Mouse (Mus musculus) ES-Bruce4 (cell line): Measurements from ENCODE around the gene Dpy19l3. TPM values are rescaled to one million over a fixed set of nuclear protein-coding genes. Genes with fewer than 3 reads are reported as not detected.

Experiments used
- H3K27ac ChIP-seq: 2 replicates; pipeline ENCODE4 v1.5.1; 2012; ENCODE audit warnings: low read length, inconsistent platforms; ENCODE audit not compliant: insufficient read depth
- H3K27me3 ChIP-seq: 2 replicates; pipeline ENCODE4 v1.6.1; 2012; ENCODE audit warnings: mild to moderate bottlenecking, low read length, inconsistent platforms; ENCODE audit not compliant: control insufficient read depth, poor library complexity, insufficient read depth, severe bottlenecking
- H3K36me3 ChIP-seq: 2 replicates; pipeline ENCODE4 v1.6.1; 2012; ENCODE audit warnings: inconsistent platforms, mild to moderate bottlenecking, low read length, moderate library complexity; ENCODE audit not compliant: control insufficient read depth, poor library complexity, insufficient read depth, severe bottlenecking
- H3K4me1 ChIP-seq: one replicate; pipeline ENCODE4 v1.8.1; 2011; ENCODE audit warnings: low read length; ENCODE audit not compliant: control insufficient read depth, insufficient read depth
- H3K4me3 ChIP-seq: 2 replicates; pipeline ENCODE4 v1.5.1; 2011; ENCODE audit warnings: low read depth, mild to moderate bottlenecking, low read length
- H3K9ac ChIP-seq: 2 replicates; pipeline ENCODE4 v1.6.1; 2012; ENCODE audit warnings: low read depth, mild to moderate bottlenecking, inconsistent platforms; ENCODE audit not compliant: poor library complexity, severe bottlenecking
- H3K9me3 ChIP-seq: replicated peaks from 2 replicates; pipeline ENCODE4 v1.6.1; 2012; ENCODE audit warnings: mild to moderate bottlenecking, low read length, inconsistent platforms; ENCODE audit not compliant: control insufficient read depth, poor library complexity, insufficient read depth, severe bottlenecking
- CTCF ChIP-seq: IDR thresholded peaks from one replicate; pipeline ENCODE4 v1.8.1; 2011; ENCODE audit warnings: low read depth, low read length
- EP300 ChIP-seq: IDR thresholded peaks from 2 replicates; pipeline ENCODE4 v1.6.1; 2011; ENCODE audit warnings: low read depth, low read length; ENCODE audit not compliant: insufficient read depth
- POLR2A ChIP-seq: IDR thresholded peaks from one replicate; pipeline ENCODE4 v1.8.1; 2011; ENCODE audit warnings: low read length; ENCODE audit not compliant: insufficient read depth
- polyA plus RNA-seq: library from polyadenylated mRNA; stranded (reverse); fragments of >200 nt; gene quantifications from 2 replicates; pipeline ENCODE4 v1.2.4, GENCODE M21; 2011; ENCODE audit warnings: low read depth; ENCODE audit not compliant: missing spikeins, insufficient read depth, insufficient read length

Gene Dpy19l3
- polyA plus RNA-seq, 1 experiment: 31.9 TPM

DNA sequence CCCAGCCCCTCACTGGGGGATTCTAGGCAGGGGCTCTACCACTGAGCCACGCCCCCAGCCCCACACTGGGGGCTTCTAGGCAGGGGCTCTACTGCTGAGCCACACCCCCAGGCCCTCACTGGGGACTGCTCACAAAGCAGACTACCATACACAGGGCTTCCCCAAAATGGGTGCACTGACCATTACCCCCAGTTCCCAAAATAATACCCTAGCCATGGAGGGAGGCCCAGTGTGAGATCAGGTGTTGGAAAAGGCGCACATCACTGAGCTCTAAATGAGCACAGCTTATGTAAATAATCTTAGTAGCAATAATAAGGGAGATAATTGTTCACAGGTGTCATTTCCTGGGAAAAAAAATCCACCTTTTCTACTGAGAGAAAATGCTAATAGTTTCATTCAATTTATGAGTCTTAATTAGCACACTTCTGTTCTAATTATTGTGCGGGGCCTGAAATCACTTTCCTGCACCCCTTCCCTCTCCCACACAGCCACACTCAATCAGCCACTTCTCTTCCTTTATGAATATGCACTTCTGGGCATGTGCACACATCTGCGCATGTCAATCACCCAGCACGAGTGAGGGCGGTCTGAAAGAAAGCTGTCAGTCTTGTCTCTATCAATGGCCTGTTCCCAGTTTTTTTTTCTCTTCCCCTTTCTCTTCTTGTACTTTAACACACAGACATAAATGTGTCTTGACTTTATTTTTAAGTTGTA, 70.7 kb downstream of the Dpy19l3 start:
- Histone ChIP-seq H3K9me3 (no peaks in the 10 kb centered on the region), H3K4me1 (no peaks in the 10 kb centered on the region), H3K27me3 (no peaks in the 10 kb centered on the region), H3K36me3 (no peaks in the 10 kb centered on the region), H3K9ac (no peak overlapping the region), H3K27ac (no peak overlapping the region), H3K4me3 (no peak overlapping the region)
- TF ChIP-seq CTCF (no peak), EP300 (no peak), POLR2A (no peak)

DNA sequence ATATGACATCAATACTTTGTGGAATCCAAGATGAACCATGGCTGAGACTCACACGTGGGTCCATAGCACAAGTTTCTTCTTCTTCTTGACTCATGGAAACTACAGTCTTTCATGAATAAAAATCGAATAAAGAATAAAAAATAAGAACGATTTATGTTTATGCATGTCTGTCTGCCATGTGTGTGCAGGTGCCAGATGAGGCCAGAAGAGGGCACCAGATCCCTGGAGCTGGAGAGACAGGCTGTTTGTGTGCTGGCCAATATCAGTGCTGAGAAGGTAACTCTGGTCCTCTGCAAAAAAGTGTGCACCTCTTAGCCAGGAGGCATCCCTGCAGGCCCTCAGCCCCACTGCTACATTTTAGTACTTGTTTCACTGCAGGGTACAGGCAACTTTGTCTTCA, 72.7 kb downstream of the Dpy19l3 start:
- TF ChIP-seq EP300 (no peak), CTCF (peak; percentile 89), POLR2A (no peak)
- Histone ChIP-seq H3K9ac (no peak overlapping the region), H3K27me3 (no peaks in the 10 kb centered on the region), H3K27ac (no peak overlapping the region), H3K9me3 (peaks cover 2% of the 10 kb centered on the region; the same call in 1 of the 2 replicates), H3K4me3 (no peak overlapping the region), H3K36me3 (no peaks in the 10 kb centered on the region), H3K4me1 (no peaks in the 10 kb centered on the region)

DNA sequence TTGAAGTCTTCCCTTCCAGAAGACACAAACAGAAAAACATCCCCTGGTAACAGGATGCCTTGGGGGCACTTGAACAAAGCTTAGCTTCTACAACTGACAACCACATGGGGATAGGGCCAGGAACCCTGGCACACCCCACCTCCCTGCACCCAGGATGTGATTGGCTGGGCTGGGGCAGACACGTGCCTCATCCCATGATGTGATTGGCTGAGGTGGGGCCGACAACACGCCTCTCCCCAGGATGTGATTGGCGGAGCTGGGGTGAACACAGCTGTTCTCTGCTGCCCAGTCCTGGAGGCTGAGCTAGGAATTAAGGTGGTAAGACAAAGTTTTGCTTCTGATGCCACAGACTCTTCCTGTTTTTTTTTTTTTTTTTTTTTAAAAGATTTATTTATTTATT, 75.3 kb downstream of the Dpy19l3 start:
- H3K27me3 ChIP-seq: no peaks in the 10 kb centered on the region
- TF ChIP-seq POLR2A (no peak), EP300 (no peak), CTCF (no peak)
- no peaks in the 10 kb centered on the region for H3K4me1 ChIP-seq
- H3K9me3 ChIP-seq: peaks cover 2% of the 10 kb centered on the region; the same call in 1 of the 2 replicates
- H3K9ac ChIP-seq: no peak overlapping the region
- no peaks in the 10 kb centered on the region for H3K36me3 ChIP-seq
- H3K4me3 ChIP-seq: no peak overlapping the region
- H3K27ac ChIP-seq: no peak overlapping the region

DNA sequence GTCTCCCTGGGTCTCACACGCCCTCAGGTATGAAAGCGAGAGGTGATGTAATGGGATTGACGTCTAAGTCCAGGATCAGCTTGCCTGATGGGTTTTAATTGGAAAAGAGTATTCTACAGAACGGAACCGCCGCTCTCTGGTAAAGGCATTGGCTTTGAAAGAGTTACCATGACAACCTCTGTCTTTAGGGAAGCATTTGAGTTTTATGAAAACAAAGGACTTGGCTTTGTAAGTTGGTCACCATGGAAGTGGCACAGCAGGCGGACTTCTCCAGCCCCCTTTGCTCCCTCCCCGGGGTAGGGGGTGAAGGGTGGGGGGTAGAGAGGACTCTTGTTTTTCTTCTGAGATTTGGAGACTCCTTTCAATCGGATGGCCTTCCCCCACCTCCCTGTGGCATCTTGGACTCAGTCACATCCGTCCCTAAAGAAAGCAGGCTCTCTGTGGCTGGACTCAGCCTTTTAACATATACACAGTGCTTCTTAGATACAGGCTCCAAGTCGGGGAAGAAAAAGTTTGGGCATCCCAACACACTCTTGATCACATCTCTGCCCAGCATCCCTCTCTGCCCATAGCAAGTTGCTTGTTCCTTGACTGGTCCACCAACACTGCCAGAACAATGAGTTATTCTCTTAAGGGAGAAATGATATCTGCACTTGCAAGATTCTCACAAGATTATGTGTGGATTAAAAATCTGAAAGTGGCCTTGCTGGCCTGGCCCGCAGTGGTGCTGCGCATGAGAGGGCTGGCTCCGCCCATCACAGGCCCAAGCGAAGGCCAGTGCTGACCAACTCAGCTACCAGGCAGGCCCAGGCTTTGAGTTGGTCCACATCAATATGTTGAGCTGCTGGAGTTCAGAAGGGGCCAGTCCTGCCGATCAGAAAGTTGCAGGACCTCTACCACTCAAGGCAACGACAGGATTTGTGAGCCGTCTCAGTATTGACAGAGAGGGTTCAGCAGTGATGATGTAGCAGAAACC, 85.9 kb downstream of the Dpy19l3 start:
- Histone ChIP-seq H3K4me3 (no peak overlapping the region), H3K27ac (no peak overlapping the region), H3K4me1 (no peaks in the 10 kb centered on the region), H3K9me3 (no peaks in the 10 kb centered on the region), H3K9ac (no peak overlapping the region), H3K36me3 (no peaks in the 10 kb centered on the region), H3K27me3 (no peaks in the 10 kb centered on the region)
- TF ChIP-seq EP300: no peak
- TF ChIP-seq CTCF: no peak
- TF ChIP-seq POLR2A: no peak

DNA sequence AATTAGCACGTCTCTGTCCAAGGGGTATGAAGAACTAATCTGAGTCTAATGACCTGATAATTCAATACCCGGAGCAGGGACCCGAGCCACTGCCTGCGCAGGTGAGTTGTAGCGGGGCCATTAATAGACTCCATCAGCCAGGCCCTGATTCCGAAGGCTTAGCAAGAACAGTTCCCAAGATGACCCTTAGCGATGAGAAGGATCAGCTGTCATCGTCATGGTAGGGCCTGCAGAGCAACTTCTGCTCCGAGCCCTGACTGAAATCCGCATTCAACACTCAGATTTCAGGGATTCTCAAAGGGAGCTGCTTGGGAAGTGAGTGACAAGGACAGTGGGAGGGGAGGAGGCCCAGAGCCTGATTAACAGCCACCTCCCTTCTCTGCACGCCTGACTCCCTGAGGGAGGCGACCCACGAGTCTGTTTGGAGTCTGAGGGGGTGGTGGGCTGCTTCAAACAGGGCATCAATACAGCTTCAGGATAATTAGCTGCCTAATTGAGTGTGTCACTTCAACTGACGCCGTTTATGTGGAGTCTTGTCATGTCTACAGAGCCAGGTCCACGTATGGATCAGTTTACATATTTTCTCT, 90.4 kb downstream of the Dpy19l3 start:
- no peak overlapping the region for H3K4me3 ChIP-seq
- no peaks in the 10 kb centered on the region for H3K4me1 ChIP-seq
- no peak overlapping the region for H3K9ac ChIP-seq
- H3K36me3 ChIP-seq: no peaks in the 10 kb centered on the region
- H3K27ac ChIP-seq: no peak overlapping the region
- H3K27me3 ChIP-seq: no peaks in the 10 kb centered on the region
- TF ChIP-seq CTCF (no peak), EP300 (no peak), POLR2A (no peak)
- H3K9me3 ChIP-seq: no peaks in the 10 kb centered on the region

DNA sequence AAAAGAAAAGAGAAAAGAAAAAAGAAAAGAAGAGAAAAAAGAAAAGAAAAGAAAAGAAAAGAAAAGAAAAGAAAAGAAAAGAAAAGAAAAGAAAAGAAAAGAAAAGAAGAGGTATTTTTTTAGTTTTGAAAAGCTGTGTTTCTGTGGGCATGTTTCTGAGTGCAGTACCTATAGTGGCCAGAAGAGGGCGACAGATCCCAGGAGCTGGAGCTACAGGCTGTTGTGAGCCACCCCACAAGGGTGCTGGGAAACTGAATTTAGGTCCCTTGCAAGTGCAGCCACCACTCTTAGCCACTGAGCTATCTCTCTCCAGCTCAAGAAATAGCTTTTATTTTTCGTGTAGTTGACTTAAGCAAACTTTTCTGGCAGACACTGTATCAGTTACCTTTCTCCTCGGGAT, 95.1 kb downstream of the Dpy19l3 start:
- TF ChIP-seq CTCF (peak; percentile 90), POLR2A (no peak)
- Histone ChIP-seq H3K4me3 (no peak overlapping the region), H3K36me3 (no peaks in the 10 kb centered on the region), H3K9ac (no peak overlapping the region), H3K9me3 (no peaks in the 10 kb centered on the region), H3K4me1 (peaks cover 4% of the 10 kb centered on the region), H3K27ac (no peak overlapping the region), H3K27me3 (no peaks in the 10 kb centered on the region)
